Mouse (Mus musculus): ENCODE results near the gene Rufy1. TPM values are rescaled to one million over a fixed set of nuclear protein-coding genes. Genes with fewer than 3 reads are reported as not detected.
A peak's percentile ranks its signal among the peaks of the same experiment; 100 is the strongest.

The Rufy1 gene
- polyA plus RNA-seq, 1 experiment from 2014 or later = 27.0 TPM

- ATAC-seq (ENCODE audit: insufficient number of reproducible peaks, low FRiP score, low TSS enrichment, low read depth) = peak; percentile 92
- peaks cover 18% of the 10 kb centered on the region; the same call in 1 of the 2 replicates for H3K36me3 ChIP-seq
- peak overlapping the region; percentile 72 for H3K4me2 ChIP-seq (replicated peaks)
- peak overlapping the region; percentile 75 for H3K27ac ChIP-seq (replicated peaks)
- H3K9ac ChIP-seq = no peak overlapping the region
- WGBS = 24% methylated on average over 22 of the region's 22 CpGs
- H3K4me3 ChIP-seq (replicated peaks) = peak overlapping the region; percentile 42
- H3K27me3 ChIP-seq = no peaks in the 10 kb centered on the region
- H3K4me1 ChIP-seq = peaks cover 12% of the 10 kb centered on the region; the same call in 1 of the 2 replicates
- no peaks in the 10 kb centered on the region for H3K9me3 ChIP-seq (replicated peaks)
Measured at GRCm38 (mm10) chr11:50421934-50422780, 8.8 kb downstream of the Rufy1 start.

- no peak overlapping the region for H3K9ac ChIP-seq
- 43% methylated on average over 5 of the region's 5 CpGs for WGBS
- H3K27me3 ChIP-seq = no peaks in the 10 kb centered on the region
- H3K4me1 ChIP-seq = peaks cover 12% of the 10 kb centered on the region; the same call in 1 of the 2 replicates
- H3K4me3 ChIP-seq (replicated peaks) = peak overlapping the region; percentile 42
- H3K4me2 ChIP-seq (replicated peaks) = peak overlapping the region; percentile 72
- H3K36me3 ChIP-seq = peaks cover 24% of the 10 kb centered on the region; the same call in 1 of the 2 replicates
- H3K27ac ChIP-seq (replicated peaks) = peak overlapping the region; percentile 58; the same call in 1 of the 2 replicates
- peak; percentile 11; the same call in 1 of the 2 replicates for ATAC-seq (ENCODE audit: insufficient number of reproducible peaks, low FRiP score, low TSS enrichment, low read depth)
- no peaks in the 10 kb centered on the region for H3K9me3 ChIP-seq (replicated peaks)
Measured at GRCm38 (mm10) chr11:50421461-50421860, 9.5 kb downstream of the Rufy1 start.

DNA sequence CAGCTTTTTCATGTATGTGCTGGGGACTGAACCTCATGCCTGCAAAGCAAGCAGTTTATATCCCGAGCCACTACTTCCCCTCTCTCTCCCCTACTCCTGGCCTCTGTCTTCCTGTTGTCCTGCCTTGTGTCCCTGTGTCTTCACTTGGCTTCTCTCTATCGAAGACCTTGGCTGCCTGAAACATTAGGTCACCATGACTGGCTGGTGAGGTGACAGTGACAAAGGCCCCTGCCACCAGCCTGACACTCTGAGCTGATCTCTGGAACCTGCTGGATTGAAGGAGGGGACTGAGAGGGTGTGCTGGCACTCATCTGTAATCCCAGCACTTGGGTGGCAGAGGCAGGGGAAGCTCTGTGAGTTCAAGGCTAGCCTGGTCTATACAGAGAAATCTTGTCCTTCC lies 13.1 kb downstream of the Rufy1 start:
- Histone ChIP-seq H3K36me3 (peaks cover 38% of the 10 kb centered on the region), H3K4me2 (replicated peaks) (no peak overlapping the region), H3K4me3 (replicated peaks) (no peak overlapping the region), H3K9me3 (replicated peaks) (no peaks in the 10 kb centered on the region), H3K27me3 (no peaks in the 10 kb centered on the region), H3K27ac (replicated peaks) (no peak overlapping the region), H3K4me1 (peaks cover 12% of the 10 kb centered on the region; the same call in 1 of the 2 replicates), H3K9ac (no peak overlapping the region)
- 89% methylated on average over 2 of the region's 2 CpGs for WGBS
- ATAC-seq (ENCODE audit: insufficient number of reproducible peaks, low FRiP score, low TSS enrichment, low read depth) = no peak

GRCm38 (mm10) chr11:50415563-50416241 lies 15.2 kb downstream of the Rufy1 start:
- no peak overlapping the region for H3K9ac ChIP-seq
- no peak for ATAC-seq (ENCODE audit: insufficient number of reproducible peaks, low FRiP score, low TSS enrichment, low read depth)
- no peak overlapping the region for H3K4me2 ChIP-seq (replicated peaks)
- no peaks in the 10 kb centered on the region for H3K9me3 ChIP-seq (replicated peaks)
- no peaks in the 10 kb centered on the region for H3K4me1 ChIP-seq
- 87% methylated on average over 6 of the region's 6 CpGs for WGBS
- H3K36me3 ChIP-seq = peaks cover 44% of the 10 kb centered on the region
- H3K27ac ChIP-seq (replicated peaks) = no peak overlapping the region
- no peaks in the 10 kb centered on the region for H3K27me3 ChIP-seq
- no peak overlapping the region for H3K4me3 ChIP-seq (replicated peaks)

DNA sequence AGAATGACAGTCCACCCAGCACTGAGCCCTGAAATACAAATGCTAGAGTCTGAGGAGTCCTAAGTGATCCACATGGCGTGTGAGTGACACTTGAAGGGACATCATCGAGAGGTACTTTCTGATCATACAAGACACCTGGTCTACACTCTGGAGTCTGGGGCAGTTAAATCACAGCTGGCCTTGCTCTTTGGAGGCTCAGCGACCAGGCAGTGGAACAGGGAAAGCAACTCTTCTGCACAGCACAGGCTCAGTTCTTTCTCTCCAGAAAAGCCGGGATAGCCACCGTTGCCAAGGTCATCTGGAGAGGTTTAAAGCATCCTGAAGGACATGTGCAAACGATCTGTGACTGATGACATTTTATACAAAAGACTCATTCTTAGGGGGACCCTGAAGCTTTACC lies 23.7 kb downstream of the Rufy1 start:
- H3K4me3 ChIP-seq (replicated peaks) = no peak overlapping the region
- no peak overlapping the region for H3K27ac ChIP-seq (replicated peaks)
- H3K9me3 ChIP-seq (replicated peaks) = no peaks in the 10 kb centered on the region
- no peak overlapping the region for H3K9ac ChIP-seq
- no peak overlapping the region for H3K4me2 ChIP-seq (replicated peaks)
- no peaks in the 10 kb centered on the region for H3K27me3 ChIP-seq
- H3K36me3 ChIP-seq = peaks cover 50% of the 10 kb centered on the region
- 50% methylated on average over 6 of the region's 6 CpGs for WGBS
- no peaks in the 10 kb centered on the region for H3K4me1 ChIP-seq
- ATAC-seq (ENCODE audit: insufficient number of reproducible peaks, low FRiP score, low TSS enrichment, low read depth) = no peak

DNA sequence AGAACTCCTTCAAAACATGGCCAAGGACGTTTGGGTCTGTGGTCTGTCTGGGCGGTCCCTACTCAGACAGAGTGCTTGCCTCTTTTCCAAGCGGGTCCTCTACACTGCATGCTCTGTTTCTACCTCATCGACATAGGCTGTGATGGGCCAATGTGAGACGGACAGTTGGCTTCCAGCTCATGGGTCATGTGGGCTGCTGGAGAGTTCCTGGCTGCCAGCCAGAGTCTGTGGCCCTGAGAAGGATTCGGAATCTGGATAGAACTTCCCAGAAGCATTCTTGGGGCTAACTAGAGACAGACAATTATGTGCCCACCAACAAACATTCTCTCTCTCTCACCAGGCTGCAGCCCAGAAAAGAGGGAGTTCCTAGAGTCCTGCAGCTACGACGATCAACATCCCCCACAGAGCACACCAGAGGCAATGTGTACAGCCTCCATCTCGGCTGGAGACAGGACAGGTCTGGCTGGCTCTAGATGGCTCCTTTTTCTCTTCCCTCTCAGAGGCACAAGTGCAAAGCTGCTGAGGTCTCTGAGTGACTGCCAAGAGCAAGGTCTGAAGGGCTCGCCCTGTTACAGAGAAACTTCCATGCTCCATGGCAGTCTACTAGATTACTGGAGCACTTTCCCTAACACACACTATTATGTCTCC lies 27.4 kb downstream of the Rufy1 start:
- ATAC-seq (ENCODE audit: insufficient number of reproducible peaks, low FRiP score, low TSS enrichment, low read depth) = no peak
- Histone ChIP-seq H3K36me3 (peaks cover 52% of the 10 kb centered on the region), H3K4me1 (no peaks in the 10 kb centered on the region; the same call in 1 of the 2 replicates), H3K4me3 (replicated peaks) (no peak overlapping the region), H3K27ac (replicated peaks) (0 out of 2 replicates have a peak overlapping the region, but pooled peaks have one; percentile 4), H3K9me3 (replicated peaks) (no peaks in the 10 kb centered on the region), H3K27me3 (no peaks in the 10 kb centered on the region), H3K4me2 (replicated peaks) (no peak overlapping the region), H3K9ac (no peak overlapping the region)
- 69% methylated on average over 10 of the region's 10 CpGs for WGBS

DNA sequence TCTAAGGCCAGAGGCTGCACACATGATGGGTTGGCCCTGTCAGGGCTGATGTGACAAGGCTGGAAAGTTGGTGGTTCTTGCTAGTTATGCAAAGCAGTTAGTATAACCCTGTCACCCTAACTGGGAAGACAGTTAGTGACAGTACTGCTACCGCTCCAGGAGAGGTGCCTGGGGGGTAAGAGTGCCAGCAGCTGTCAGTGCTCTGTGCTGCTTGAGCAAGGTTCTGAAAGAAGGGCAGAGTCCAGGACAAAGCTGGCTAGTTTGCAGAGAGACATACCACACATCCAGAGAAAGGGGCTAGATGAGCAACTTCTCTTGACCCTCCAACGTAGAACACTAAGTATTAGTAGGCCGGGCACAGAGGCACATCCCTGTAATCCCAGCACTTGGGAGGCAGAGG lies 28.4 kb downstream of the Rufy1 start:
- no peak overlapping the region for H3K4me2 ChIP-seq (replicated peaks)
- no peak overlapping the region for H3K9ac ChIP-seq
- 89% methylated on average over 3 of the region's 3 CpGs for WGBS
- H3K9me3 ChIP-seq (replicated peaks) = no peaks in the 10 kb centered on the region
- no peak for ATAC-seq (ENCODE audit: insufficient number of reproducible peaks, low FRiP score, low TSS enrichment, low read depth)
- peaks cover 62% of the 10 kb centered on the region for H3K36me3 ChIP-seq
- H3K27ac ChIP-seq (replicated peaks) = no peak overlapping the region
- no peak overlapping the region for H3K4me3 ChIP-seq (replicated peaks)
- H3K27me3 ChIP-seq = no peaks in the 10 kb centered on the region
- H3K4me1 ChIP-seq = no peaks in the 10 kb centered on the region; the same call in 1 of the 2 replicates

- Histone ChIP-seq H3K4me3 (replicated peaks) (no peak overlapping the region), H3K36me3 (peaks cover 72% of the 10 kb centered on the region), H3K27ac (replicated peaks) (no peak overlapping the region), H3K4me2 (replicated peaks) (no peak overlapping the region), H3K4me1 (no peaks in the 10 kb centered on the region; the same call in 1 of the 2 replicates), H3K9ac (no peak overlapping the region), H3K9me3 (replicated peaks) (no peaks in the 10 kb centered on the region), H3K27me3 (no peaks in the 10 kb centered on the region)
- WGBS = 72% methylated on average over 13 of the region's 13 CpGs
- no peak for ATAC-seq (ENCODE audit: insufficient number of reproducible peaks, low FRiP score, low TSS enrichment, low read depth)
Measured at GRCm38 (mm10) chr11:50398803-50399202, 32.1 kb downstream of the Rufy1 start.

GRCm38 (mm10) chr11:50397316-50397715 lies 33.6 kb downstream of the Rufy1 start:
- Histone ChIP-seq H3K9me3 (replicated peaks) (no peaks in the 10 kb centered on the region), H3K27me3 (no peaks in the 10 kb centered on the region), H3K27ac (replicated peaks) (no peak overlapping the region), H3K4me3 (replicated peaks) (no peak overlapping the region), H3K4me2 (replicated peaks) (no peak overlapping the region), H3K4me1 (no peaks in the 10 kb centered on the region; the same call in 1 of the 2 replicates), H3K9ac (no peak overlapping the region), H3K36me3 (peaks cover 65% of the 10 kb centered on the region)
- no peak for ATAC-seq (ENCODE audit: insufficient number of reproducible peaks, low FRiP score, low TSS enrichment, low read depth)
- 82% methylated on average over 9 of the region's 9 CpGs for WGBS

DNA sequence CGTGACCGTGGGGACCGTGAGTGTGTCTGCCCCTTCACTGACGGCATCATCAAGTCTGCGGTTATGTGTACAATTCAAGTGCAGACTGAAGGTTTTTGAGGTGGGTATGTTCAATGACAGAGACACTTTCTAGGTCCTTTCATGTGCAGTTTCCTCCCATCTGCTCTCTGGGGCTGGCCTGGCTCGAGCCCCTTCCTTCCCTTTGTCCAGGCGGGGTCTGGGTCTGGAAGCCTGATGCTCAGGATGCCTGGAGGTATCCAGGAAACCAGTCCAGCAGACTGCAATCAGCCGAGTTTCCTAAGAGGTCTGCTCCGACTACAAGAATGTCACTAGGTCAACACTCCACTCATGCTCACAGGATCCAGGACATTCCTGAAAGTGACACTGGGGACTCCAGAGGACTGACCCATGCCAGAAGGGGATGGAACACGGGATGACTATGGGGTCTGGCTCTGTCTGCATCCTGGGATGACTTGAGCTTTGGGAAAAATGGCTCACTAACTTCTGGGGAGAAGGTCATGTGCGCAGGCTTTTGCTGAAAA lies 34.1 kb downstream of the Rufy1 start:
- Histone ChIP-seq H3K4me1 (no peaks in the 10 kb centered on the region; the same call in 1 of the 2 replicates), H3K27me3 (no peaks in the 10 kb centered on the region), H3K27ac (replicated peaks) (no peak overlapping the region), H3K36me3 (peaks cover 60% of the 10 kb centered on the region), H3K9ac (no peak overlapping the region), H3K4me3 (replicated peaks) (no peak overlapping the region), H3K9me3 (replicated peaks) (no peaks in the 10 kb centered on the region), H3K4me2 (replicated peaks) (no peak overlapping the region)
- ATAC-seq (ENCODE audit: insufficient number of reproducible peaks, low FRiP score, low TSS enrichment, low read depth) = no peak
- 77% methylated on average over 11 of the region's 11 CpGs for WGBS

DNA sequence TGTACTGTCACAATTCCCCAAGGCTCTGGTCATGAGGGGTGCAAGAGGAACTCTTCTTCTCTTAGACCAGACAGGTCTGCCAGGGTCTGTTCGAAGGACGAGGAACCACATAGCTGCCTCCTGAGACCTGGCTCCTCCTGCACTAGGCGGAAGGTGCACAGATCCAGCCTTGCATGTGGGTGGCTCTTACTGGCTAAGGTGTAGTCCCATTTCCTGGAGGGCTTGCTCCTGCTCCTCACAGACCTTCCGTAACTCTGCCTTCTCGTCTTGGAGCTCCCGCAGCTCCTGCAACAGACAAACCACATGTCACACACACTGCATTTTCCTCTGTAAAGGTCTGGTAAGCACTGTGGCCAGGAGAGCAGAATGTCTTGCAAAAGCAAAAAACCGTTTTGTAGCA lies 36.2 kb downstream of the Rufy1 start:
- Histone ChIP-seq H3K4me2 (replicated peaks) (no peak overlapping the region), H3K27ac (replicated peaks) (no peak overlapping the region), H3K9me3 (replicated peaks) (no peaks in the 10 kb centered on the region), H3K27me3 (no peaks in the 10 kb centered on the region), H3K9ac (no peak overlapping the region), H3K4me1 (no peaks in the 10 kb centered on the region; the same call in 1 of the 2 replicates), H3K36me3 (peaks cover 61% of the 10 kb centered on the region), H3K4me3 (replicated peaks) (no peak overlapping the region)
- no peak for ATAC-seq (ENCODE audit: insufficient number of reproducible peaks, low FRiP score, low TSS enrichment, low read depth)
- WGBS = 88% methylated on average over 7 of the region's 7 CpGs

Data from embryonic facial prominence, embryonic 15.5 days (tissue).